Mouse (Mus musculus) heart, postnatal 4 days (tissue): ENCODE data around the gene Cfap43. TPM values are rescaled to one million over a fixed set of nuclear protein-coding genes. Genes with fewer than 3 reads are reported as not detected.

ENCODE experiments used
- DNase-seq: peaks from one replicate; pipeline ENCODE4 v3.0.0; 2021
- total RNA-seq, 2 experiments: library from RNA; stranded (reverse); gene quantifications; 2 replicates each; pipeline ENCODE4 v1.2.3; 2021

Cfap43 gene
- total RNA-seq, 2 experiments from 2014 or later: not detected

DNA sequence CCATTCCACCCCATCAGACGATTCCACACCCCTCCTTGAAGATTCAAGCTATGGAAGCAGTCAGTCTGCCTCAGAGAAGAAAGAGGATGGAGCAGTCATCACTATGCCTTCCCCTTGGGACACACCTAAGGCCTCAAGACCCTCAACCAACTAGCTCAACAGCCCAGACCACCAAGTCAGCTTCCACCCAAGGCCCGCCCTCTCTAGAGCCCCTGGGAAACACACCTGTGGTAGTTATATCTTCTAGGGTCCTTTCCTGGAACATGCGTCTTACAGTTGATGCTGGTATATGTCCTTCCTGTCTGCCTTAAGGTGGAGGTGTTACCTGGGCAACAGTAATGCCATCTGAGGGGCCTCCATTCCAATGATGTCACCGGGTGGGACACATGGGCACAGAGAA is 4.9 kb downstream of the Cfap43 start:
- DNase-seq: no peak

- no peak for DNase-seq
Observed at GRCm38 (mm10) chr19:47913344-47913743, 5.7 kb downstream of the Cfap43 start.

DNA sequence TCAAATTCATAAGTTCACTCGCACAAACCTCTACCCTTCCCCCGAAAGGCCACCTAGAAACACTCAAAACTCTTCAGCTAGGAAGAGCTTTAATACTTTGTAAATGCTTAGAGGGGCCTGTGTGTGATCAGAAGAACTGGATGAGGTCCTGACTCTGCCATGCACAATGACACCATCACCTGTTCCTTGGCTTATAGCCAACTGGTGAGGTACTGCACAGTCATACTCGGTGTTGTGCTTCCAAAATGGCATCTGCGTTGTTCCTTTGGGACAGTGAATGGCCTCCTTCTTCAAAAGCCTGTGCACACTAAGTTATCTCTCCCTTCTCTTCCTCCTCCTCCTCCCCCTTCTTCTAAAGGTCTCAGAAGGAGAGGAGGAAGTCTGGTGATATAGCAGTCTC is 8.3 kb downstream of the Cfap43 start:
- DNase-seq: no peak

DNA sequence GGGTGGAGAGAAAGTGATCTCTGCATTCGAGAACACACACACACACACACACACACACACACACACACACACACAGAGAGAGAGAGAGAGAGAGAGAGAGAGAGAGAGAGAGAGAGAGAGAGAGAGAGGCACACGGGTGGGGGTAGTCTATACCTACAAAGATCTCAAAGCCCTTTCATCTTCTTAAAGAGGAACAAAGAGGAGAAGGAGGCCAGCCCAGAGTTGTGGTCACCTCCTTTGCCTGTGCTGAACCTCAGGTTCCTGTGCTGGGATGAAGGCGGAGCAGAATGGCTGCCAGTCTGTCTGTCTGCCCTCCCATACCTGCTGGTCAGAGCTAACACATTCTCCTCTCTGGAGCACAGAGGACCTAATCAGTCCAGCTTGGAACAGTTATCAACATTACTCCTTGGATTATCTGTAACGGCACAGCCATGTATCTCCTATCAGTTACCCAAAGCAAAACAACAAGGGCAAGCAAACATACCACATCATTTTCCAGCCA is 8.9 kb downstream of the Cfap43 start:
- DNase-seq: no peak

GRCm38 (mm10) chr19:47909387-47910116 is 9.5 kb downstream of the Cfap43 start:
- DNase-seq: no peak

- no peak for DNase-seq
Observed at GRCm38 (mm10) chr19:47908961-47909371, 10.1 kb downstream of the Cfap43 start.

DNA sequence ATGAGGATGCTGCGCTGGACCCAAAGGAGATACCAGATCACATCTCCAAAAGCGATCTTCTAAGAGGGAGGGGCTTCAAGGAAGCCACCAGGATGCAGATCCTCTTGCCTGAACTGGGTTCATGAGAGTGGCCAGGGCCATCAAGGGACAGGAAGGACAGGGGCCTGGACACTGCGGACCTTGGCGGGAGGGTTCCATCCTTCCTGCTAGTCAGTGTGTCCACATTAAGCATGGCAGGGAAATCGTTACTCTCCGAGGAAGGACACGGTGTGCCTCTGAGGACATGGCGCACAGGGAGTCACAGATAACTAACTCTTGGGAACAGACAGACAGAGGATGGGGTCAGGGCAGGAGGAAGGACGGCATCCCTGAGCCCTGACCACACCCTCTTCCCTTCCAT is 11.5 kb downstream of the Cfap43 start:
- no peak for DNase-seq

GRCm38 (mm10) chr19:47905603-47906002 is 13.5 kb downstream of the Cfap43 start:
- DNase-seq: no peak

GRCm38 (mm10) chr19:47905081-47905480 is 14.0 kb downstream of the Cfap43 start:
- no peak for DNase-seq

DNA sequence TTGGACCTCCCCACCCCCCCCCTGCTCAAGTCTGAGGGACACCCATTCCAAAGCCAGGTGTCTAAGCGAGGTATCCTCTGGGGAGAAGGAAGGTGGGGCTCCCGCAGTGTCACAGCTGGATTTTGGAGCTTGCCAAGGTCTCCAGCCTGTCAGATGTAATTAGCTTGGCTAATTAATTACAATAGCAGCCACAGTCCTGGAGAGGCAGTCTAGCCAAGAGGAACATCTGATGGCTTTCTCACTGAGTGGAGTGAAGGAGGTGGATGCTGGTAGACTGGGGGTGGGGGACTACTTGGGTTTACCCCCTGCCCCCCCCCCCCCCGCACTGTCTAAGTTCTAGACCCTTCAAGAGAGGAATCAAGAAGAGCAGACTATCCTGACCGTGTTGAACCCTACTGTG is 15.4 kb downstream of the Cfap43 start:
- DNase-seq: no peak

GRCm38 (mm10) chr19:47902316-47903201 is 16.5 kb downstream of the Cfap43 start:
- DNase-seq: peak; percentile 71

- no peak for DNase-seq
Observed at GRCm38 (mm10) chr19:47900558-47900957, 18.5 kb downstream of the Cfap43 start.

- no peak for DNase-seq
Observed at GRCm38 (mm10) chr19:47900012-47900411, 19.1 kb downstream of the Cfap43 start.

DNA sequence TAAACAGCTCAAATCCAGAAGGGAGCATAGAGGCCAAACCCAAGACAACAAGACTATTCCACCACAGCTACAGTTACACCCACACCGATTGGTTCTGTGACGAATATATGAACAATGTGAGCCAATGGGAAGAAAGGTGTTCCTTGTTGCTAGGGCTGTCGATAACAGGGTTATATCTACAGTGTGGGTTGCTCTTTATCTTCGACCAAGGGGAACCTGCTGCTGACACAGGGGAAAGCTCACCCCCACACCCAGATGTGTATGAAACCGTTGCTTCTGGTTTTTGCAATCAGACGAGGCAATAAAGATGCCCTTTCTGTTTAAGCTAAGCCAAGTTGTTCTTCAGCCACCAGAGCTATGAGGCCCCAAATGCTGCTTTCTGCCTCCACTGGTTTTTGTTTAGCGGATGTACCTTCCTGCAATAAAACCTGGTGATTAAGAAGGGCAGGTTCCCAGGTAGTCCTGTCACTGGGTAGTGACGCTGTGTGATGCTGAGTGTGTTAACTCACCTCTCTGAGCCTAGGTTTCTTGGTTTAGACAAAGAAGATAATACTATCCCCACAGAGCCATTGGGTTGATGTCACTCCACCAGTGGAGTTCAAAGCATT is 20.5 kb downstream of the Cfap43 start:
- no peak for DNase-seq

DNA sequence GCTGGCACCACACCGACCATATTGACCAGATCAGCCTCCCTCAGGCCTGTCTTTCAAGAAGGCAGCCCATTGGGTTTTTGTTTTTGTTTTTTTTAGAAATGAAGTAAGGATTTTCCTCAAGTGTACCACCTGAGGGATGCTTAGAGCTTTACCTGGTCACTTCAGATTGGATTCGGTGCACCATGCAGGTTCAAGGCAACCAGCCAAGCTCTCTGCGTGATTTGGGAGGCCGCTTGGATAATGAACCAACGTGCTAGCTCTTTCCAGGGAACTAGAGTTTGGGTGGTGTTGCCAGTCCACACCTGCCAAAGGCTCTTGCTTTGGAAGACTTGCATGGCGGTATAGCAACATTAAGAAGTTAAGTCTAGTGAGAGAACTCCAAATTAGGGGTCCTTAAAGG is 26.0 kb downstream of the Cfap43 start:
- no peak for DNase-seq

DNA sequence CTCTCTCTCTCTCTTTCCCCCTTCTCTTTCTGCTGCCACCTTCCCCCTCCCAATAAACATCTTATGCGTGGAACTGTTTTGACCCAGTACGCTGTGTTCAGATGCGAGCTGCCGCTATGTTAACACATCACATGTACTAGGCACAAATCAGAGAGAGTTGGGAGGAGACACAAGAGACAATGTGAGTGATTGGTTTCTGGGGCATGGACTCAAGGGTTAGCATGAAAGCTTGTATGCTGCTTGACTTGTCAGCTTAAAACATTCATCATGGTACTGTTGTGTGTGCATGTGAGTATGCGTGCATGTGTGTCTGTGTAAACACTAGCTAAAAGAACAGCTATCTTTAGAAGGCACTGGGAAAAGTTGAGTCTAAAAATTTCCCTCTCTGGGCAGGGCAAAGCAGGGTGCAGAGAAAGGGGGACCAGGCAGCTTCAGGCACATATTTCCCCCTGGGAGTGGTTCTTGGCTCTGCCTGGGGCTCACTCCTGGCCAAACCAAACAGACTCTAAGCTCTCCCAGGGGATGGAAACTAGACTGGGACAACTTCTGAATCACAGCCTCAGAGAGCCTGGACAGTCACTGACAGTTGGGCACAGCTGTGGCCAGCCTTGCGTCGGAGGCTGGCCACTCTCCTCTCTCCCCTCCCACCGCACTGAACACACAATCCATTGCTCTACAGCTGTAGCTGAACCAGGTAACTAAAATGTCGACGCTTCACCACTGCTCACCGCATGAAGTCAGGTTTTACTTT is 27.4 kb downstream of the Cfap43 start:
- peak; percentile 61 for DNase-seq

- DNase-seq: no peak
Observed at GRCm38 (mm10) chr19:47890489-47891130, 28.5 kb downstream of the Cfap43 start.

DNA sequence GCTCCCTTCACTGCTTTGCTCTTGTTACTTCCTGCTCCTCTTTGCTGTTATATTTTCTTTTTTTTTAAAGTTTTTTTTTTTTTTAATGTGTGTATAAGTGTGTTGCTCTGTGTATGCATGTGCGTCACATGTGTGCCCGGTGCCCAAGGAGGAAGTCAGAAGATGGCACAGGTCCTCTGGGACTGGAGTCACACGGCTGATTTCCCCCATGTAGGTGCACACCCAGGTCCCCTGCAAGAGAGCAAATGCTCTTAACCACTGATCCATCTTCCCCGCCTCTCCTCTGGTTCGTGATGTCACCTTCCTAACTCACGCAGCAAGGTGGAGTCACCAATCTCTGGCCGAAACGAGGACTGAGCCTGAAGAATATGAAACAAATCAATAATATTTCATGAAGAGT is 31.1 kb downstream of the Cfap43 start:
- no peak for DNase-seq

- peak; percentile 42 for DNase-seq
Observed at GRCm38 (mm10) chr19:47887417-47887816, 31.7 kb downstream of the Cfap43 start.

- DNase-seq: peak; percentile 64
Observed at GRCm38 (mm10) chr19:47886617-47887016, 32.5 kb downstream of the Cfap43 start.

DNA sequence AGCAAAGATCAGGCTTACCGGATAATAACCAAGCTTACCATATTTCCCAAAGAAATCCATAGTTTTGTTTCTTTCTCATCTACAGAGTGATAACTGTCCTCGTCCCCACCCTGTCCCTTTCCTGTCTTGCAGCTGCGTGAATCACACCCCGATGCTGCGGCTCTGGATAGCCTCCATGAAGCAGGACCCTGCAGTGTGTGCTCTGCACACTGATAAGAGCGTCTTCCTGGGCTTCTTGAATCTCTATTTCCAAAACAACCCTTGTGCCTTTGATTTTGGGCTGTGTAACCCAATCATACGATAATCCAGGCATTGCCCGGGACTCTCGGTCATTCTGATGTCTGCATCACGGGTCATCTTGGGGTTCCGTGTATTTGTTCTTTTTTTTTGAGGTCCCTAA is 33.2 kb downstream of the Cfap43 start:
- no peak for DNase-seq
